Comparison of ENCODE assay signal across 29 mouse cellular contexts in the genomic region with DNA sequence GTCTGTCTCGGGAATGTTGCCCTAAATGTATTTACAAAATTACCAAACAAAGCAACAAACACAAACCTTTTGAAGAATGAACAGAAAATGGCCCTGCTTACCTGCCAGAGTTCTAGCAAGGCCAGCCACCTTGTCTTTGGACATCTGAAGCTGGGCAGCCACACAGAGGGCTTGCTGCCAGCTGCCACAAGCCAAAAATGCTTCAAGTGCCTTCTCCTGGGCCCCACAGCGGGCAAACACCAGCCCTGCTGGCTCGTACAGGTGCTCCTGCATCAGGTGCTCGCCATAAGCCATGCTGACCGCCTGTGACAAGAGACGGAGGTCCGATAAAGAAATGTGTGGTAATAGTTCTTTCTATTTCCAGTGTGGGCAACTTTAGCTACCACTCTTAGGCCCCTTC. TPM values are rescaled to one million over a fixed set of nuclear protein-coding genes. Genes with fewer than 3 reads are reported as not detected.
DNase-seq lines count a peak whose midpoint lies in the region; ATAC-seq and TF ChIP-seq lines count a peak whose summit lies in the region.
"Had no signal": no experiment of that assay in that cellular context is flagged by ENCODE, and none has a peak within 500 bp of the region (broad histone marks: within the 10 kb centered on the region; RNA-seq: fewer than 3 reads in every experiment).

No protein-coding gene starts in this region.

- no peak overlapping the region for H3K4me2 ChIP-seq in midbrain, postnatal 0 days (ENCODE audit: low read depth, low read length, poor library complexity, severe bottlenecking)
- H3K4me2 ChIP-seq: heart, embryonic 15.5 days; hindbrain, embryonic 12.5 days; liver, embryonic 13.5 days; neural tube, embryonic 12.5 days had no signal

- no peaks in the 10 kb centered on the region for H3K9me3 ChIP-seq in heart, embryonic 10.5 days
- H3K9me3 ChIP-seq in midbrain, postnatal 0 days (ENCODE audit: low read length) = no peaks in the 10 kb centered on the region
- H3K9me3 ChIP-seq: forebrain, embryonic 10.5 days; heart, embryonic 15.5 days; hindbrain, embryonic 12.5 days; liver, embryonic 13.5 days; neural tube, embryonic 12.5 days had no signal

- H3K36me3 ChIP-seq in heart, embryonic 10.5 days = peaks cover 96% of the 10 kb centered on the region
- H3K36me3 ChIP-seq in midbrain, postnatal 0 days (ENCODE audit: insufficient read depth, low read length) = peaks cover 81% of the 10 kb centered on the region

- H3K4me1 ChIP-seq in heart, embryonic 10.5 days = peaks cover 4% of the 10 kb centered on the region; the same call in 1 of the 2 replicates
- no peaks in the 10 kb centered on the region for H3K4me1 ChIP-seq in cerebellum, adult 2 months (ENCODE audit: control insufficient read depth, insufficient read depth, low read length)
- H3K4me1 ChIP-seq in midbrain, postnatal 0 days (ENCODE audit: insufficient read depth, low read length) = no peaks in the 10 kb centered on the region
- H3K4me1 ChIP-seq: forebrain, embryonic 10.5 days; heart, embryonic 15.5 days; hindbrain, embryonic 12.5 days; liver, embryonic 13.5 days; neural tube, embryonic 12.5 days had no signal

- WGBS in heart, embryonic 10.5 days = 86% methylated on average over 7 of the region's 7 CpGs
- 77% methylated on average over 7 of the region's 7 CpGs for WGBS in cerebellum, adult 2 months
- 96% methylated on average over 7 of the region's 7 CpGs for WGBS in midbrain, postnatal 0 days

- H3K27ac ChIP-seq in heart, embryonic 10.5 days = no peak overlapping the region
- no peak overlapping the region for H3K27ac ChIP-seq in cerebellum, adult 2 months (ENCODE audit: insufficient read depth, low read length)
- H3K27ac ChIP-seq in midbrain, postnatal 0 days (ENCODE audit: low read depth, low read length) = no peak overlapping the region
- H3K27ac ChIP-seq: forebrain, embryonic 10.5 days; heart, embryonic 15.5 days; hindbrain, embryonic 12.5 days; liver, embryonic 13.5 days; neural tube, embryonic 12.5 days had no signal

- peak; percentile 63 to 64 for DNase-seq in heart, adult 18-20 months
- no peak for DNase-seq in heart, embryonic 10.5 days (ENCODE audit: low spot score)
- peak; percentile 31 for DNase-seq in heart, adult 8-10 months (ENCODE audit: low spot score)
- DNase-seq in heart, postnatal 25 days (ENCODE audit: low spot score) = peak; percentile 10
- peak; percentile 20 for DNase-seq in lung, postnatal 10 days
- DNase-seq in cerebellum, adult 2 months = no peak
- no peak for DNase-seq in left cerebral cortex, adult 18-20 months (ENCODE audit: low spot score in 2 of 2)
- DNase-seq in midbrain, postnatal 0 days (ENCODE audit: low spot score) = no peak
- DNase-seq: adrenal gland, postnatal 36 days; cerebellum, postnatal 10 days; gastrocnemius, postnatal 36 days; liver, embryonic 13.5 days; midbrain, embryonic 14.5 days; retina, postnatal 1 day; thymus, postnatal 14 days had no signal

- intact Hi-C loops in heart, postnatal 25 days (cut with DNase I) = no loop called here

- H3K4me3 ChIP-seq in heart, embryonic 10.5 days = no peak overlapping the region
- H3K4me3 ChIP-seq in cerebellum, adult 2 months (replicated peaks; ENCODE audit: insufficient read depth, low read depth, low read length) = no peak overlapping the region
- no peak overlapping the region for H3K4me3 ChIP-seq in midbrain, postnatal 0 days (ENCODE audit: low read depth, low read length)
- H3K4me3 ChIP-seq: forebrain, embryonic 10.5 days; heart, embryonic 15.5 days; hindbrain, embryonic 12.5 days; liver, embryonic 13.5 days; neural tube, embryonic 12.5 days had no signal

- no peak for ATAC-seq in midbrain, postnatal 0 days (ENCODE audit: low FRiP score)
- ATAC-seq: CD4-positive, CD25-positive, alpha-beta regulatory T cell, adult 4 months; forebrain, embryonic 16.5 days had no signal

- no peaks in the 10 kb centered on the region for H3K27me3 ChIP-seq in heart, embryonic 10.5 days (ENCODE audit: insufficient read depth, poor library complexity, severe bottlenecking)
- H3K27me3 ChIP-seq in cerebellum, adult 2 months (ENCODE audit: control insufficient read depth, insufficient read depth, low read length) = no peaks in the 10 kb centered on the region
- no peaks in the 10 kb centered on the region for H3K27me3 ChIP-seq in midbrain, postnatal 0 days (ENCODE audit: insufficient read depth, low read length)
- H3K27me3 ChIP-seq: heart, embryonic 15.5 days; hindbrain, embryonic 12.5 days; liver, embryonic 13.5 days; neural tube, embryonic 12.5 days had no signal

- no peak overlapping the region for H3K9ac ChIP-seq in midbrain, postnatal 0 days (replicated peaks; ENCODE audit: low read length, poor library complexity, severe bottlenecking)
- H3K9ac ChIP-seq: heart, embryonic 15.5 days; hindbrain, embryonic 12.5 days; liver, embryonic 13.5 days; neural tube, embryonic 12.5 days had no signal

- TF ChIP-seq POLR2A in cerebellum, adult 2 months (IDR thresholded peaks at IDR 0.05; ENCODE audit: borderline replicate concordance, insufficient read depth, low read length) = no peak

- TF ChIP-seq CTCF in cerebellum, adult 2 months (IDR thresholded peaks at IDR 0.05; ENCODE audit: borderline replicate concordance, insufficient read depth, low read depth, low read length) = no peak
- no peak for TF ChIP-seq CTCF in midbrain, postnatal 0 days (IDR thresholded peaks at IDR 0.05)

RNA-seq across cellular contexts. Expression of a gene that starts 25.7 kb away (rescaled TPM):
- total RNA-seq in heart, adult 18-20 months (2021) = not detected
- polyA plus RNA-seq in heart, embryonic 10.5 days (2016; fragmentation: Nextera tagmentation; extraction: Ambion mirVana) = not detected in 2 replicates
- total RNA-seq in heart, adult 8-10 months (2022) = not detected
- not detected for total RNA-seq in heart, postnatal 25 days (2021)
- not detected in 2 replicates for polyA plus RNA-seq in cerebellum, adult 2 months (2012; rRNA removed)
- total RNA-seq in left cerebral cortex, adult 18-20 months (2021) = not detected
- not detected in 2 replicates for total RNA-seq in midbrain, postnatal 0 days (2014; rRNA removed)
- not detected in 2 replicates for polyA plus RNA-seq in midbrain, postnatal 0 days (2015; fragmentation: Nextera tagmentation; extraction: Ambion mirVana)
- total RNA-seq: adrenal gland, postnatal 36 days; gastrocnemius, postnatal 36 days; left cerebral cortex, postnatal 36 days; megakaryocyte-erythroid progenitor cell, adult 5-6 weeks had no signal
- polyA plus RNA-seq: CD4-positive, CD25-positive, alpha-beta regulatory T cell, adult 4 months; embryonic facial prominence, embryonic 11.5 days; forebrain, embryonic 10.5 days; forebrain, embryonic 16.5 days; heart, embryonic 15.5 days; hindbrain, embryonic 12.5 days; intestine, postnatal 0 days; limb, embryonic 14.5 days; liver, embryonic 13.5 days; lung, embryonic 16.5 days; midbrain, embryonic 14.5 days; neural tube, embryonic 12.5 days; spleen, adult 2 months; stomach, embryonic 14.5 days had no signal

RNA-seq across cellular contexts. Expression of a gene that starts 27.7 kb away (rescaled TPM):
- not detected for total RNA-seq in heart, adult 18-20 months (2021)
- polyA plus RNA-seq in heart, embryonic 10.5 days (2016; fragmentation: Nextera tagmentation; extraction: Ambion mirVana) = not detected in 2 replicates
- total RNA-seq in heart, adult 8-10 months (2022) = not detected
- total RNA-seq in heart, postnatal 25 days (2021) = not detected
- 0.06 and 0.11 TPM in 2 replicates for polyA plus RNA-seq in cerebellum, adult 2 months (2012; rRNA removed)
- under 1 TPM in 1 of 2 experiments, not detected in 1; 0.40 TPM for total RNA-seq in left cerebral cortex, adult 18-20 months (2021)
- total RNA-seq in midbrain, postnatal 0 days (2014; rRNA removed) = 0.16 and 0.47 TPM in 2 replicates
- polyA plus RNA-seq in midbrain, postnatal 0 days (2015; fragmentation: Nextera tagmentation; extraction: Ambion mirVana) = not detected in 2 replicates
- total RNA-seq: gastrocnemius, postnatal 36 days had no signal
- polyA plus RNA-seq: CD4-positive, CD25-positive, alpha-beta regulatory T cell, adult 4 months; embryonic facial prominence, embryonic 11.5 days; forebrain, embryonic 10.5 days; forebrain, embryonic 16.5 days; heart, embryonic 15.5 days; hindbrain, embryonic 12.5 days; intestine, postnatal 0 days; liver, embryonic 13.5 days; lung, embryonic 16.5 days; midbrain, embryonic 14.5 days; neural tube, embryonic 12.5 days; spleen, adult 2 months; stomach, embryonic 14.5 days had no signal

RNA-seq across cellular contexts. Expression of a gene that starts 29.0 kb away (rescaled TPM):
- not detected for total RNA-seq in heart, adult 18-20 months (2021)
- polyA plus RNA-seq in heart, embryonic 10.5 days (2016; fragmentation: Nextera tagmentation; extraction: Ambion mirVana) = not detected in 2 replicates
- not detected for total RNA-seq in heart, adult 8-10 months (2022)
- not detected for total RNA-seq in heart, postnatal 25 days (2021)
- polyA plus RNA-seq in cerebellum, adult 2 months (2012; rRNA removed) = not detected in 2 replicates
- not detected for total RNA-seq in left cerebral cortex, adult 18-20 months (2021)
- not detected in 2 replicates for total RNA-seq in midbrain, postnatal 0 days (2014; rRNA removed)
- not detected in 2 replicates for polyA plus RNA-seq in midbrain, postnatal 0 days (2015; fragmentation: Nextera tagmentation; extraction: Ambion mirVana)
- total RNA-seq: adrenal gland, postnatal 36 days; gastrocnemius, postnatal 36 days; left cerebral cortex, postnatal 36 days; megakaryocyte-erythroid progenitor cell, adult 5-6 weeks had no signal
- polyA plus RNA-seq: CD4-positive, CD25-positive, alpha-beta regulatory T cell, adult 4 months; embryonic facial prominence, embryonic 11.5 days; forebrain, embryonic 10.5 days; forebrain, embryonic 16.5 days; heart, embryonic 15.5 days; hindbrain, embryonic 12.5 days; intestine, postnatal 0 days; limb, embryonic 14.5 days; liver, embryonic 13.5 days; lung, embryonic 16.5 days; midbrain, embryonic 14.5 days; neural tube, embryonic 12.5 days; spleen, adult 2 months; stomach, embryonic 14.5 days had no signal

RNA-seq across cellular contexts. Expression of a gene that starts 33.2 kb away (rescaled TPM):
- 10 to 100 TPM; 19.7 to 22.1 TPM for total RNA-seq in heart, adult 18-20 months (2021)
- polyA plus RNA-seq in heart, embryonic 10.5 days (2016; fragmentation: Nextera tagmentation; extraction: Ambion mirVana) = 56.2 and 56.3 TPM in 2 replicates
- 10 to 100 TPM; 20.0 to 22.7 (median 21.4) TPM for total RNA-seq in heart, adult 8-10 months (2022)
- total RNA-seq in heart, postnatal 25 days (2021) = 10 to 100 TPM; 15.8 to 23.0 TPM
- 57.2 and 59.7 TPM in 2 replicates for polyA plus RNA-seq in cerebellum, adult 2 months (2012; rRNA removed)
- total RNA-seq in left cerebral cortex, adult 18-20 months (2021) = 10 to 100 TPM; 62.6 to 66.6 TPM
- total RNA-seq in midbrain, postnatal 0 days (2014; rRNA removed) = 89.2 and 93.9 TPM in 2 replicates
- polyA plus RNA-seq in midbrain, postnatal 0 days (2015; fragmentation: Nextera tagmentation; extraction: Ambion mirVana) = 51.4 and 53.6 TPM in 2 replicates

RNA-seq across cellular contexts. Expression of a gene that starts 33.2 kb away (rescaled TPM):
- 1 to 10 TPM; 1.8 to 1.9 TPM for total RNA-seq in heart, adult 18-20 months (2021)
- 15.7 and 19.5 TPM in 2 replicates for polyA plus RNA-seq in heart, embryonic 10.5 days (2016; fragmentation: Nextera tagmentation; extraction: Ambion mirVana)
- 1 to 10 TPM; 1.8 to 3.3 (median 2.3) TPM for total RNA-seq in heart, adult 8-10 months (2022)
- total RNA-seq in heart, postnatal 25 days (2021) = 1 to 10 TPM; 2.2 TPM
- 9.7 and 10.8 TPM in 2 replicates for polyA plus RNA-seq in cerebellum, adult 2 months (2012; rRNA removed)
- total RNA-seq in left cerebral cortex, adult 18-20 months (2021) = 10 to 100 TPM; 17.0 to 17.4 TPM
- total RNA-seq in midbrain, postnatal 0 days (2014; rRNA removed) = 7.5 and 12.2 TPM in 2 replicates
- polyA plus RNA-seq in midbrain, postnatal 0 days (2015; fragmentation: Nextera tagmentation; extraction: Ambion mirVana) = 10.0 and 10.6 TPM in 2 replicates

Comparison
In these comparisons a context has a peak if more than half of its experiments do, and no peak if none do; other contexts are left out.
1. DNase-seq: peak in heart, adult 18-20 months (2 of 2), heart, adult 8-10 months (single experiment), heart, postnatal 25 days (single experiment) and lung, postnatal 10 days (single experiment); none in heart, embryonic 10.5 days (single experiment), cerebellum, adult 2 months (0 of 2), left cerebral cortex, adult 18-20 months (0 of 2) and midbrain, postnatal 0 days (single experiment).